Mouse (Mus musculus) thymus, adult 2 months (tissue): ENCODE results near the gene L1cam.

Experiments
- CTCF ChIP-seq: fragments of 200-500 bp; IDR thresholded peaks from 2 replicates; pipeline ENCODE4 v1.5.1; 2012; ENCODE audit warnings: mild to moderate bottlenecking, control low read depth, low read length, moderate library complexity, borderline replicate concordance; ENCODE audit not compliant: control insufficient read depth, poor library complexity, insufficient read depth; ENCODE audit errors: extremely low read depth
- POLR2A ChIP-seq: fragments of 200-500 bp; IDR thresholded peaks from 2 replicates; pipeline ENCODE4 v1.6.1; 2012; ENCODE audit warnings: mild to moderate bottlenecking, low read length, control low read depth, moderate library complexity; ENCODE audit not compliant: control insufficient read depth, poor library complexity, insufficient read depth; ENCODE audit errors: extremely low read depth

- TF ChIP-seq CTCF (no peak), POLR2A (peak; percentile 27; the same call in 1 of the 2 replicates)
These were observed 26.1 kb upstream of the L1cam start, which contains the start of the genes Arhgap4 and Naa10 for GRCm38 (mm10) chrX:73921823-73922549.
